Mouse (Mus musculus): ENCODE measurements around the gene Calhm5. TPM values are rescaled to one million over a fixed set of nuclear protein-coding genes. Genes with fewer than 3 reads are reported as not detected.

Calhm5 gene
- total RNA-seq, 2 experiments from 2014 or later = 2.1 to 2.2 TPM

- no peak for DNase-seq (ENCODE audit: low spot score in 2 of 2)
Observed at GRCm38 (mm10) chr10:34071650-34072049, 24.7 kb downstream of the Calhm5 start.

- no peak for DNase-seq (ENCODE audit: low spot score in 2 of 2)
Observed at GRCm38 (mm10) chr10:34070999-34071492, 25.3 kb downstream of the Calhm5 start.

GRCm38 (mm10) chr10:34069606-34070005 is 26.7 kb downstream of the Calhm5 start:
- DNase-seq (ENCODE audit: low spot score in 2 of 2) = no peak

GRCm38 (mm10) chr10:34066591-34066990 is 29.7 kb downstream of the Calhm5 start:
- DNase-seq (ENCODE audit: low spot score in 2 of 2) = no peak

- no peak for DNase-seq (ENCODE audit: low spot score in 2 of 2)
Observed at GRCm38 (mm10) chr10:34053987-34054386, 42.3 kb downstream of the Calhm5 start.

GRCm38 (mm10) chr10:34044210-34044609 is 52.1 kb downstream of the Calhm5 start, which contains the start of gene Calhm4:
TSS of gene Calhm4 (minus strand) at chr10:34044310.
- DNase-seq (ENCODE audit: low spot score in 2 of 2) = no peak

Other genes starting within 250 kb of the Calhm5 start
- not detected for gene Sult3a1, start 238.8 kb downstream of the Calhm5 start, total RNA-seq (2021)
- 1 to 10 TPM; 6.2 to 7.1 TPM for gene Rsph4a, start 191.4 kb downstream of the Calhm5 start, total RNA-seq (2021)
- 10 to 100 TPM; 14.0 to 14.7 TPM for gene Zup1, start 145.2 kb downstream of the Calhm5 start, total RNA-seq (2021)
- gene Rwdd1, start 76.9 kb downstream of the Calhm5 start, total RNA-seq (2021) = 100 to 1,000 TPM; 102 to 107 TPM
- gene Trappc3l, start 58.9 kb downstream of the Calhm5 start, total RNA-seq (2021) = under 1 TPM; 0.80 TPM
- gene Calhm4, start 52.2 kb downstream of the Calhm5 start, total RNA-seq (2021) = not detected
- gene Calhm6, start 31.5 kb upstream of the Calhm5 start, total RNA-seq (2021) = not detected
- gene Dse, start 111.2 kb upstream of the Calhm5 start, total RNA-seq (2021) = 1 to 10 TPM; 9.4 to 9.6 TPM
- gene Tspyl1, start 185.7 kb upstream of the Calhm5 start, total RNA-seq (2021) = 100 to 1,000 TPM in 1 of 2 experiments, 10 to 100 TPM in 1; 97.2 to 102 TPM
- gene Tspyl4, start 200.9 kb upstream of the Calhm5 start, total RNA-seq (2021) = 100 to 1,000 TPM; 301 to 317 TPM